Mouse (Mus musculus): Measurements from ENCODE around the gene Tff1.

- no peak for TF ChIP-seq FLI1 (IDR thresholded peaks at IDR 0.05; ENCODE audit: low read length)
- no peak for TF ChIP-seq GATA1 (IDR thresholded peaks at IDR 0.05; ENCODE audit: borderline replicate concordance, low read length)
These were observed 4.7 kb upstream of the Tff1 start for GRCm38 (mm10) chr17:31169796-31170195.
